Mouse (Mus musculus): ENCODE data around the gene Dock1. TPM values are rescaled to one million over a fixed set of nuclear protein-coding genes. Genes with fewer than 3 reads are reported as not detected.

Gene Dock1
- total RNA-seq, 2 experiments from 2014 or later, result 25.0 to 26.1 TPM

GRCm38 (mm10) chr7:134945925-134946716 lies 275.7 kb downstream of the Dock1 start:
- DNase-seq (ENCODE audit: low spot score in 2 of 2), result peak in 1 of 2 experiments; percentile 13

DNA sequence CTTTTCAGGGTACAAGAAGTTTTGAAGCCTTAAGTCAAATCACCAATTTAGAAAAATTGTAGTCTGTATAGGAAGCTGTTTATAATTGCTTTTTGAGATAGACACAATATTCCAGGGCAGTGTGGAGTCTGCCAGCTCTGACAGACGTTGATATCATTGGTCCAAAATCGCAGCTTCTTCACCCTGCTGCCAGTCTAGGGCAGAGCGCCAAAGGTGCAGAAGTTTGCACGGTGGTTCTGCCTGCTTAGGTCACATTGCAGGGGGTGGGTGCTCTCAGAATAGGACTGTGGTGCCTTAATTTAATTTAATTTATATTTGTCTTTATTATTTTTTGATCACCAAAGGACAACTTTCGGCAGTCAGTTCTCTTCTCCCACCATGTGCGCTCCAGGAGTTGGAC lies 288.6 kb downstream of the Dock1 start:
- no peak for DNase-seq (ENCODE audit: low spot score in 2 of 2)

DNA sequence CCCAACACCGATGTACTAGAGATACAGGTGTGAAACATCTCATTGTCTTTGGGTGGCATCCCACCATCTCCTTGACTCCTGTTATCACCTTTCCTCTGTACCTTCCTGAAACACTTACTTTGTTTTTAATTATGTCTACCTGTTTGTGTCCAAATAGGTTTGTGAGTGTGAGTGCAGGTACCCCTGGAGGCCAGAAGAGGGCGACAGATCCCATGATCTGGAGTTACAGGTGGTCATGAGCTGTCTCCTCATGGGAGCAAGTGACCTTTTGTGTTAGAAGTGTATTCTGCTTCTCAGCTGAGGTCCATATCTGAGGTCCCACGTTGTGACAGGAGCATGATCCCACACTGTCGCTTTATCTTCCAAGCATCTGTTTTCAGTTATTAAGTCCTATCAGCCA lies 290.4 kb downstream of the Dock1 start:
- DNase-seq (ENCODE audit: low spot score in 2 of 2), result no peak

GRCm38 (mm10) chr7:134961608-134962007 lies 291.2 kb downstream of the Dock1 start:
- no peak for DNase-seq (ENCODE audit: low spot score in 2 of 2)

- DNase-seq (ENCODE audit: low spot score in 2 of 2), result no peak
Observed at GRCm38 (mm10) chr7:134990244-134990643, 319.8 kb downstream of the Dock1 start.

DNA sequence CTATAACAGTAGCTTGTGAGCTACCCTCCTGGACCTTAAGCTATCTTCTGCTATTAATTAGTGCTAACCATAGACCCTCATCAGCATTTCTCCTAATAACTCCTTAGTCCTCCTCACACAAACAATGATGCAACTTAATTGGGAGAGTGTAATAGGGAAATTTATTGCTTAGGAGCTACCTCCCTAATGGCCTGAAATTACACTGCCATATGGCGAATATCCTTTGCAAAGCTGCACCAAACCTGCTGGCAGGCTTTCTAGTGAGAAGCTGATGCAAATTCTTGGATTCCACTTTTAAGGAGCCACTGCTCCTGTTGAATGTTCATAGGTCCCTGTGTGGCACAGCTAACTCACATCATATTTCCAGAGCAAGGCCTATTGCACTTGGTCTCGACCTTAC lies 320.5 kb downstream of the Dock1 start:
- no peak for DNase-seq (ENCODE audit: low spot score in 2 of 2)

- no peak for DNase-seq (ENCODE audit: low spot score in 2 of 2)
Observed at GRCm38 (mm10) chr7:134994983-134995382, 324.5 kb downstream of the Dock1 start.

DNA sequence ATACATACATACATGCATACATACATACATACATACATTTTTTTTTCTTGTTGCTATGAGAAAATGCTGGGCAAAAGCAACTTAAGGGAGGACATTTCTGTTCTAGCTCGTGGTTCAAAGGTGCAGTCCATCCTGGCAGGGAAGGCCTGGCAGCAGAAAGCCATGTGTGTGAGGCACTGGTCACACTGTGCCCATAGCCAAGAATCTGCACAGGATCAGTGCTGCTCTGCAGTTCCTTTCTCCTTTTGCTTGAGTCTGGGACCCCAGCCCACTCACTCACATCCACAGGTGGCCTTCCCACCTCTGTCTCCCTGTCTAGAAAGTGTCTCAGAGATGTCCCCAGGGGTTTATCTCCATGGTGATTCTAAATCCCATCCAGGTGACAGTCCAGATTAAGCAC lies 331.8 kb downstream of the Dock1 start:
- no peak for DNase-seq (ENCODE audit: low spot score in 2 of 2)

DNA sequence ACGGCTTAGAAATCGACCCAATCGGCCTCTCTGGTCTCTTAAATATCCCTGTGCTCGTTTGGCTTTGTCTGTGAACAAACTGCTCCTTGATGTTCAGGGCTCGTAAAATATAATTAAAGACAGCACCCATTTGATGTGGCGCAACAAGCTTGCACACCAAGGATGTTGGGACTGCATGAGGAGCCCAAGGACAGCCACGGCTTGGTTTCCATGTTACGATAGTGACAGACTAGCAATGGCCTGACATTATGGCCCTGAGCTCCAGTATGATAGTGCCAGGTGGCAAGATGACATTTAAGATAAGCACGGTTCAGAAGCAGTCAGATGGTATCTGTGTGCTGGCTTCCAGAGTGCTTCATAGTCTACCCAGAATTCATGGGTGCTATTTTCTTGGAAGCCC lies 332.4 kb downstream of the Dock1 start:
- no peak for DNase-seq (ENCODE audit: low spot score in 2 of 2)

- DNase-seq (ENCODE audit: low spot score in 2 of 2), result no peak
Observed at GRCm38 (mm10) chr7:135005964-135006560, 335.6 kb downstream of the Dock1 start.

GRCm38 (mm10) chr7:135008021-135008420 lies 337.6 kb downstream of the Dock1 start:
- DNase-seq (ENCODE audit: low spot score in 2 of 2), result no peak

DNA sequence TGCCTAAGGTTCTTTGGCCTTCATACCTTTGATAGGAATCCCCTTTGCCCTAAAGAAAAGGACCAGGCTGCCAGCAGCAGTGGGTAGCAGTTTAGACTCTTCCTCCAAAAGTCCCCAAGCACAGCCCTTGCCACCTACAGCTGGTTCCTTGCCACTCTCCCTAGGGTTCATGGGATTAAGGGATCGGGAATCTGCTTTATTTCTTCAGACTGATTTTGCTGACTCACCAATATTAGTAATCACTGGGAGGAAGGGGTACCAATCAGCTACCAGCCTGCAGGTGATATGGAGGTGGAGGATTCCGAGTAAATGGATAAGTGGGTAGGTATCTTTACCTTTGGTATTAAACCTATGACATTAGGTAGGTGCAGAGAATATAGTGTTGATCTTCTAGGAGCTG lies 340.5 kb downstream of the Dock1 start:
- DNase-seq (ENCODE audit: low spot score in 2 of 2), result no peak

- no peak for DNase-seq (ENCODE audit: low spot score in 2 of 2)
Observed at GRCm38 (mm10) chr7:135017531-135017930, 347.1 kb downstream of the Dock1 start.

GRCm38 (mm10) chr7:135020762-135021161 lies 350.3 kb downstream of the Dock1 start:
- DNase-seq (ENCODE audit: low spot score in 2 of 2), result no peak

DNA sequence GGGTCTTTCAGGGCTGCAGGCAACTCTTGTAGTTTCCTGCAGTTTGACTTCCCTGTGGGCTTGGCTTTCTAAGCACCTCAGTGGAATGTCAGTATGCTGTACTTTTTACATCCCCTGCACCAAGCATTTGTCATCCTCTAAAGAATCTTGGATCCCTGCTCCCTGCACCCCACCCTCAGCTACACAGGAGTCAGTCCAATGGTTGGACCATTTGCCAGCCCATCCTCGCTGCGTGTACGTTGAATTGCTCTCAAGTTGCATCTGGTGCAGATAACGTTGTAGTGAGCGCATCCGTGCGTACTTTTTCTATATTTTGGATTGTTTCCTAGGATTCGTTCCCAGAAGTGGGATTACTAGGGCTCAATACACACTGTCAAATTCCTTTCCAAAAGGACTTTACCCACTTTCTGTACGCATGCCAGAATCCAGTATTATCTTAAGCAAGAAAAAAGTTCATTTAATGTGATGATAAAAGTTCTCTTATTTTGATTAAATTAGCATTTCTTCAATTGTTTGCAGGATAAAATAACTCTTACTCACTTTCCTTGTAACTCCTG lies 351.2 kb downstream of the Dock1 start:
- DNase-seq (ENCODE audit: low spot score in 2 of 2), result no peak

DNA sequence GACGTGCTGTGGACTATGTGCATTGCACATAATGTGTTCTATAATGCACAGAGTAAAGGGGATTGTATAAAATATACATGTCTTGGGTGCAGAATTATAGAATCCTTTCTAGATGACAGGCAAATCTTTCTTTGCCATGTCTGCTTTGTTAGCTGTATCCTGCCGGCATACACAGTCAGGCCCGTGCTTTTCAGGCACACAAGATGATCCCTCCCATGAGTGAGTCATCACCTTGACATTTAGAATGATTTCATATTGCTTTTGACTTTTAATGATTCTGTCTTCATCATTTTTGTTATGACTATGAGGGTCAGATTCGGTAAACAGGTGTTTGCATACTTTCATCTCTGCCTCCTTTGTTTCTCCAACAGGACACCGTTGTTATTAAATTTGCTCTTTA lies 354.1 kb downstream of the Dock1 start:
- DNase-seq (ENCODE audit: low spot score in 2 of 2), result no peak

- no peak for DNase-seq (ENCODE audit: low spot score in 2 of 2)
Observed at GRCm38 (mm10) chr7:135028716-135029115, 358.3 kb downstream of the Dock1 start.

- peak in 1 of 2 experiments; percentile 38 for DNase-seq (ENCODE audit: low spot score in 2 of 2)
Observed at GRCm38 (mm10) chr7:135029136-135029535, 358.7 kb downstream of the Dock1 start.

GRCm38 (mm10) chr7:135031466-135031865 lies 361.0 kb downstream of the Dock1 start:
- no peak for DNase-seq (ENCODE audit: low spot score in 2 of 2)

DNA sequence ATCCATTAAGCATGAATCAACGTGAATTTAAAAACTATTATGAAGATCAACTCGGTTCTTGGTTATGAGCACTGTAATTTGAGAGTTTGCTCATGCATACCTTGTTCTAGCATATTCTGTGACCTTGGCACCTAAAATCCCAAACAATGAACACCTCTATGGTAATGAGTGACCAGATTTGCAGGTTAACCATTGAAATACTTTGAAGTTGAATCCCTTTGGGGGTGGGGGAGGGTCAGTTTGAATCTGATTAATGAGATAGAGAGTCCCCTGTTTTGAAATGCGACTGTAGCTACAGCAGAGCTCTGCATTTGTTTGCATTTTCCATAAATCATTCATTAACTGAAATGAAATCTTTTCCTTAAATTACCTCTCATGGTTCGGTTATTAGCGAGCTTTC lies 364.4 kb downstream of the Dock1 start:
- DNase-seq (ENCODE audit: low spot score in 2 of 2), result no peak

DNA sequence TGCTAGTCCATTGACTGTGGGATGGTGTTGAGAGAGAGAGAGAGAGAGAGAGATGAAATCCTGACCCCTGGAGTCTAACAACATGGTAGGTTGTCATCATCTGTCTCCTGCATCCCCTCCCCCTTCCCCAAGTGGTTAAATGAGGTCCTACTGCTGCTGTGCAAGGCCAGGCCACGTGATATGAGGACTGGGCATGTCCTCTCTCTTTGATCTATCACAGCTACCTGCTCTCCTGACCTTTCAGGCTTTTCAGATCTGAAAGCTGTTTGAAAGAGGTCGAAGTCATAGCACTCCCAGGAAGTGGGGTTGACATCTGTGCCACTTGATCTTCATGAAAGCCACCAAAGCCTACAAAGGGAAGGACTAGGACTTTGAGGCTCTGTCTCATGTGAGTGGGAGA lies 365.2 kb downstream of the Dock1 start:
- no peak for DNase-seq (ENCODE audit: low spot score in 2 of 2)

- DNase-seq (ENCODE audit: low spot score in 2 of 2), result no peak
Observed at GRCm38 (mm10) chr7:135038930-135039329, 368.5 kb downstream of the Dock1 start.
